Mouse (Mus musculus): ENCODE measurements around the gene Mecr. TPM values are rescaled to one million over a fixed set of nuclear protein-coding genes. Genes with fewer than 3 reads are reported as not detected.
"Not testable (repeated sequence)": the region's sequence is repeated elsewhere in the genome, so short reads cannot be mapped to it uniquely, and the experiment has no call there.

The Mecr gene
- 17.6 and 25.8 TPM in 2 replicates for polyA plus RNA-seq (2011; ENCODE audit: insufficient read depth, insufficient read length, low replicate concordance, missing spikeins)

DNA sequence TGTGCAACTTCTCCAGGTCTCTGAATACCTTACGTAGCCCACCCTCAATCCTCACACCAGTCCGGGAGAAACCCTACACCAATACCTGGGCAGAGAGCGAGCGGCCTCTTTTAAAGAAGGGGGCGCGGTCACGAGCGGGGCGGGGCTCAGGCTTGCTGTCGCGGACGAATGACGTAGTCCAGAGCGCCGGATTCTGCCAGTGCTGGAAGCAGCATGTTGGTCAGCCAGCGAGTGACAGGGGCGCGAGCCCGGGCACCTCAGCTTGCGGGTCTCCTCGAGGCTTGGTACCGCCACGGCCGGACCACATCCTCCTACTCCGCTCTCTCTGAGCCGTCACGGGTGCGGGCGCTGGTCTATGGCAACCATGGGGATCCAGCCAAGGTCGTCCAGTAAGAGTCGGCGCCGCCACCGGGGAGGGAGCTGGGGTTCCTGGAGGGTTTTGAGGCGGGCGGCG, at the start of gene Mecr:
Gene Mecr, plus strand, starts transcription at position 181 of the 454 bp plus-strand sequence.
- H3K4me3 ChIP-seq (replicated peaks; ENCODE audit: control insufficient read depth, low read depth, low read length), result peak within 1 kb of the TSS; percentile 99
- peaks cover under 1% of the 10 kb centered on the region for H3K4me1 ChIP-seq (ENCODE audit: control insufficient read depth, insufficient read depth, low read length)
- H3K27ac ChIP-seq (ENCODE audit: control insufficient read depth, insufficient read depth, low read depth, low read length, poor library complexity), result peak within 1 kb of the TSS; percentile 14; the same call in 1 of the 2 replicates
- TF ChIP-seq CTCF (IDR thresholded peaks at IDR 0.05; ENCODE audit: control insufficient read depth, insufficient read depth, low read length) (no peak), POLR2A (IDR thresholded peaks at IDR 0.05; ENCODE audit: borderline replicate concordance, control insufficient read depth, low read depth, low read length) (peak; percentile 59; the same call in 1 of the 2 replicates)
- under 1% methylated on average over 37 of the region's 37 CpGs for WGBS

DNA sequence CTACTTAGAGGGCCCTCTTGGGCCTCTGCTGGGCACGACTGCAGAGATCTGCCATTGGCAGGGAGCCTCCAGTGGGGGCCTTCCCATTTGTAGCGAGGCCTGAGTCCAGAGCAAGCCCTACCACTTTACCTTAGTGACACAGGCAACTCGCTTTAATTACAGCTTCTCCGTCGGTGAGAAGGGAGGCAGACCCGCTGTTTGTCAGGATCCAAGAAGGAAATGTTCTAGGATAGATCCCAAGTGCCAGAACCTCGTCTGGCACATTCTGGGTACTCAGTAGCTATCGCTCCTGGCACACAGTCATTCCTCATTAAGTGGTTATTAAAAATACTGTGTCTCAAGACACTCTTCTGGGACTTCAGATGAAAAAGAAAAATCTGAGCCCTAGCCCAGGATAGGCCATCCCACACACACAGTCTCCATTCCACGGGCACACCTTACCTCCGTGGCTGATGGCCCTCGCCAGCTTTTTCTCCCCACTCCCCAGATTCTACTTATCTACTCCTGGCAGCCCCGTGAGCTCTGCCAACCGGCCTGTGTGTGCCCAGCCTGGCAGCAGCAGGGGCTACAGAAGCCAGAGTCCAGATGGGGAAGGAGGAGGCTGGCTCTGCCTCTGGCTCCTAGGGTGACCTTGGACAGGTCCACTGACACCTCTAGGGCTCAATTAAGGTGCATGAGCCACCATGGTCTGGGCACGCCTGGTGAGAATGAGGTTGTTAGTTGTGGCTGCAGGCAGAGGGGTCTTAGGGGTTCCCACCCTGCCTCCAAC, 46.8 kb upstream of the Mecr start:
- Histone ChIP-seq H3K4me1 (ENCODE audit: control insufficient read depth, insufficient read depth, low read length) (no peaks in the 10 kb centered on the region), H3K27ac (ENCODE audit: control insufficient read depth, insufficient read depth, low read depth, low read length, poor library complexity) (no peak overlapping the region), H3K4me3 (replicated peaks; ENCODE audit: control insufficient read depth, low read depth, low read length) (no peak overlapping the region)
- no peak for TF ChIP-seq POLR2A (IDR thresholded peaks at IDR 0.05; ENCODE audit: borderline replicate concordance, control insufficient read depth, low read depth, low read length)
- no peak for TF ChIP-seq CTCF (IDR thresholded peaks at IDR 0.05; ENCODE audit: control insufficient read depth, insufficient read depth, low read length)
- 77% methylated on average over 14 of the region's 14 CpGs for WGBS

DNA sequence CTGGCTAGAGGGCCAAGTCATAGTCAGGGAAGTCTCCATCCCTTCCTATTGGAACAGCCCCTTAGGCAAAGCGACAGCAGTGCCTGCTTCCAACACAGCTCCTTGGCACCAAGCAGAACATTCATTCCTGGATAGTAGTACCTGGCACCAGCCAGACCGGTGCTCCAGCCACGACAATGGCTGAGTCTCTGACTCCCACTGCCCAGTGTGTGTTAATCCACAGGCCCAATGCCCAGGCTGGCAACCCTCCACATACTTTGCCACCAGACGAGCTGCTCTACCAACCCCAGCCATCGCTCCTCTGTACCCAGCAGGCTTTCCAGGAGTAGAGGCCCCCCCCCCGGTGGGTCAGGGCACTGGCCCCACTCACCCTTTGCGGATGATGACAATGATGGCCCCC, 45.8 kb upstream of the Mecr start:
- 76% methylated on average over 7 of the region's 7 CpGs for WGBS
- no peaks in the 10 kb centered on the region for H3K4me1 ChIP-seq (ENCODE audit: control insufficient read depth, insufficient read depth, low read length)
- no peak overlapping the region for H3K27ac ChIP-seq (ENCODE audit: control insufficient read depth, insufficient read depth, low read depth, low read length, poor library complexity)
- TF ChIP-seq CTCF (IDR thresholded peaks at IDR 0.05; ENCODE audit: control insufficient read depth, insufficient read depth, low read length), result no peak
- no peak for TF ChIP-seq POLR2A (IDR thresholded peaks at IDR 0.05; ENCODE audit: borderline replicate concordance, control insufficient read depth, low read depth, low read length)
- no peak overlapping the region for H3K4me3 ChIP-seq (replicated peaks; ENCODE audit: control insufficient read depth, low read depth, low read length)

DNA sequence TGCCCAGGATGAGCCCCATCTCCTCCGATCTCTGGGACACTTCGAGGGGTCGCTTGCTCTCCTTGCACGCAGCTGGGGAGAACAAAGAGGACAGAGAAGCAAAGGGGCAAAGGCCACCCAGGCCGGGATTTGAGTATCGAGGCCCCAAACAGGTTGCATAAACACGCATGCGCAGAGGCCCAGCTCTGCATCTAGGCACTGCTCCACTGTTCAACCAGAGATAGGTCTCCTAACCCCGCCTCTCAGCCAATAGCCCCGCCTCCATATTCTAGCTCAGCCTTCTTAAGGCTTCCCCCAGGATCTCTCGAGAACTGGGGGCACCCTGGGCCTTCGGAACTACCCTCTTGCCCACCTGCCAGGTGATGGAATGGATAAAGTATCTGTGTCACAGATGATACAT, 45.4 kb upstream of the Mecr start:
- 81% methylated on average over 12 of the region's 12 CpGs for WGBS
- TF ChIP-seq POLR2A (IDR thresholded peaks at IDR 0.05; ENCODE audit: borderline replicate concordance, control insufficient read depth, low read depth, low read length), result no peak
- no peak for TF ChIP-seq CTCF (IDR thresholded peaks at IDR 0.05; ENCODE audit: control insufficient read depth, insufficient read depth, low read length)

DNA sequence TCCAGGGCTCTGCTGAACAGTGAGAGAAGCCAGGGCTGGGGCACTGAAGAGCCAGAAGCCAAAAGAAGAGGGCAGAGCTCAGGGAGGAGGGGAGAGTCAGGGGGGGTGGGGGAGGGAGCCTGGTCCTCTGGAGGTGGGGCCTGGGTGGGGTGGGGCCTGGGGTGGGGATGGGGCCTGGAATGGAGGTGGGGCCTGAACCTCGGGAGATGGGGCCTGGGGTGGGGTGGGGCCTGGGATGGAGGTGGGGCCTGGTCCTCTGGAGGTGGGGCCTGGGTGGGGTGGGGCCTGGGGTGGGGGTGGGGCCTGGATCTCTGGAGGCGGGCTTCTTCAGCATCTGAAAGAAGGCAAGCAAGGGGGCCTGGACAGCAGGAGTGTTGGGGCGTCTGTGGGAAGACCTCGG, 44.3 kb upstream of the Mecr start:
- TF ChIP-seq CTCF (IDR thresholded peaks at IDR 0.05; ENCODE audit: control insufficient read depth, insufficient read depth, low read length), result no peak
- no peak for TF ChIP-seq POLR2A (IDR thresholded peaks at IDR 0.05; ENCODE audit: borderline replicate concordance, control insufficient read depth, low read depth, low read length)
- Histone ChIP-seq H3K27ac (ENCODE audit: control insufficient read depth, insufficient read depth, low read depth, low read length, poor library complexity) (no peak overlapping the region), H3K4me3 (replicated peaks; ENCODE audit: control insufficient read depth, low read depth, low read length) (no peak overlapping the region), H3K4me1 (ENCODE audit: control insufficient read depth, insufficient read depth, low read length) (no peaks in the 10 kb centered on the region)
- 59% methylated on average over 4 of the region's 4 CpGs for WGBS

More for the DNA sequence above, 45.4 kb upstream of the Mecr start:
- Histone ChIP-seq H3K4me3 (replicated peaks; ENCODE audit: control insufficient read depth, low read depth, low read length) (no peak overlapping the region), H3K4me1 (ENCODE audit: control insufficient read depth, insufficient read depth, low read length) (no peaks in the 10 kb centered on the region), H3K27ac (ENCODE audit: control insufficient read depth, insufficient read depth, low read depth, low read length, poor library complexity) (no peak overlapping the region)

DNA sequence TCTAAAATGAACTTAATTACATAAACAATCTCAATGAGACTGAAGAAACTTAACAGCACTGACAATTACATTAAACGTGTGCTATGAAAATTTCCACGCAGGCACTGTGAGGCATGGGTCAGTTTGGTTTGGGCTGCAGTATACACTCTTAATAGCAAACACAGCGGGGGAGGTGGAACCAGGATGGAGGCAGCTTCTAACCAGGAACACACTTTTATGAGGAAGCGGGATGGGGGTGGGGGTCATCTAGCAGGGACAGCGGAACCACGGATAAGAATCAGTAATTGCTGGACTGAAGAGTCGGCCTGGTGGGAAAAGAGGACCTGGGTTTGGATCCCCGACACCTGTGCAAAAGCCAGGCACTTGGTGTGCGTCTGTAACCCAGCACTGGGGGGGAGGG, 39.4 kb upstream of the Mecr start:
- Histone ChIP-seq H3K4me1 (ENCODE audit: control insufficient read depth, insufficient read depth, low read length) (peaks cover 2% of the 10 kb centered on the region; the same call in 1 of the 2 replicates), H3K4me3 (replicated peaks; ENCODE audit: control insufficient read depth, low read depth, low read length) (no peak overlapping the region), H3K27ac (ENCODE audit: control insufficient read depth, insufficient read depth, low read depth, low read length, poor library complexity) (no peak overlapping the region)
- 81% methylated on average over 9 of the region's 9 CpGs for WGBS
- TF ChIP-seq POLR2A (IDR thresholded peaks at IDR 0.05; ENCODE audit: borderline replicate concordance, control insufficient read depth, low read depth, low read length) (no peak), CTCF (IDR thresholded peaks at IDR 0.05; ENCODE audit: control insufficient read depth, insufficient read depth, low read length) (no peak)

DNA sequence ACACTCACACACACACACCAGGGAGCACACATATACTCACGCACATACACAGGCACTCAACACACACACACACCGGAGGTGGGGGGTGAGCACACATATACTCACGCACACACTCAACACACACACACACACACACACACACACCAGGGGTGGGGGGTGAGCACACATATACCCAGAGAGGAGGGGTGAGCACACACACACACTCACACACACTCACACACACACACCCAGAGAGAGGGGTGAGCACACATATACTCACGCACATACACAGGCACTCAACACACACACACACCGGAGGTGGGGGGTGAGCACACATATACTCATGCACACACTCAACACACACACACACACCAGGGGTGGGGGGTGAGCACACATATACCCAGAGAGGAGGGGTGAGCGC, 38.5 kb upstream of the Mecr start:
- WGBS, result 93% methylated on average over 5 of the region's 6 CpGs
- not testable (repeated sequence) for H3K4me3 ChIP-seq (replicated peaks; ENCODE audit: control insufficient read depth, low read depth, low read length); H3K27ac ChIP-seq (ENCODE audit: control insufficient read depth, insufficient read depth, low read depth, low read length, poor library complexity); H3K4me1 ChIP-seq (ENCODE audit: control insufficient read depth, insufficient read depth, low read length)

DNA sequence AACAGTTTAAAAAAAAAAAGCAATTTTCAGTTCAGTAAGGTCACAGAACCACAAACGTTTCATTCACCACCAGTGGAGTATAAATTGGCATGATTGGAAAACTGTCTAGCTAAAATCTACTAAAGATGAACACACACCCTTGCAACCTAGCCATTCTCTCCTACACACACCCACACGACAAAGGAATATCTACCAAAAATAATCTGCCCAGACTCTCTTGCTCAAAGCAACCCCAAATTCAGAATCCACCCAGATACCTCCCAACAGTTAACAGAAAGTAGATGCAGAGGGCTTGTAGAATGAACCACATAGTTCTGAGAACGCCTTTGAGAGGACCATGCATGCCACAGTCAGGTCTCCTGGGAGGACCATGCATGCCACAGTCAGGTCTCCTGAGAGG, 38.0 kb upstream of the Mecr start:
- H3K4me3 ChIP-seq (replicated peaks; ENCODE audit: control insufficient read depth, low read depth, low read length), result no peak overlapping the region
- TF ChIP-seq CTCF (IDR thresholded peaks at IDR 0.05; ENCODE audit: control insufficient read depth, insufficient read depth, low read length) (no peak), POLR2A (IDR thresholded peaks at IDR 0.05; ENCODE audit: borderline replicate concordance, control insufficient read depth, low read depth, low read length) (no peak)
- H3K27ac ChIP-seq (ENCODE audit: control insufficient read depth, insufficient read depth, low read depth, low read length, poor library complexity), result no peak overlapping the region
- peaks cover 2% of the 10 kb centered on the region; the same call in 1 of the 2 replicates for H3K4me1 ChIP-seq (ENCODE audit: control insufficient read depth, insufficient read depth, low read length)
- 51% methylated on average over 3 of the region's 3 CpGs for WGBS
